Mouse (Mus musculus): Measurements from ENCODE around the gene Rnf6.
A peak's percentile ranks its signal among the peaks of the same experiment; 100 is the strongest.

Rnf6 gene

GRCm38 (mm10) chr5:146220879-146221714 lies at the start of gene Rnf6:
Rnf6 (minus strand) TSS chr5:146221555.
- DNase-seq (ENCODE audit: extremely low read depth, low read depth, low spot score), result peak; percentile 81

- DNase-seq (ENCODE audit: extremely low read depth, low read depth, low spot score), result no peak
Observed at GRCm38 (mm10) chr5:146270593-146270992, 49.2 kb upstream of the Rnf6 start.

- DNase-seq (ENCODE audit: extremely low read depth, low read depth, low spot score), result no peak
Observed at GRCm38 (mm10) chr5:146267776-146268175, 46.4 kb upstream of the Rnf6 start.

GRCm38 (mm10) chr5:146265934-146266591 lies 44.7 kb upstream of the Rnf6 start:
- no peak for DNase-seq (ENCODE audit: extremely low read depth, low read depth, low spot score)

- DNase-seq (ENCODE audit: extremely low read depth, low read depth, low spot score), result no peak
Observed at GRCm38 (mm10) chr5:146260003-146260402, 38.6 kb upstream of the Rnf6 start.

- DNase-seq (ENCODE audit: extremely low read depth, low read depth, low spot score), result no peak
Observed at GRCm38 (mm10) chr5:146253644-146254043, 32.3 kb upstream of the Rnf6 start.

GRCm38 (mm10) chr5:146251663-146252429 lies 30.5 kb upstream of the Rnf6 start:
- DNase-seq (ENCODE audit: extremely low read depth, low read depth, low spot score), result no peak

- DNase-seq (ENCODE audit: extremely low read depth, low read depth, low spot score), result no peak
Observed at GRCm38 (mm10) chr5:146250369-146251075, 29.2 kb upstream of the Rnf6 start.

- DNase-seq (ENCODE audit: extremely low read depth, low read depth, low spot score), result peak; percentile 72
Observed at GRCm38 (mm10) chr5:146248746-146249145, 27.4 kb upstream of the Rnf6 start.

DNA sequence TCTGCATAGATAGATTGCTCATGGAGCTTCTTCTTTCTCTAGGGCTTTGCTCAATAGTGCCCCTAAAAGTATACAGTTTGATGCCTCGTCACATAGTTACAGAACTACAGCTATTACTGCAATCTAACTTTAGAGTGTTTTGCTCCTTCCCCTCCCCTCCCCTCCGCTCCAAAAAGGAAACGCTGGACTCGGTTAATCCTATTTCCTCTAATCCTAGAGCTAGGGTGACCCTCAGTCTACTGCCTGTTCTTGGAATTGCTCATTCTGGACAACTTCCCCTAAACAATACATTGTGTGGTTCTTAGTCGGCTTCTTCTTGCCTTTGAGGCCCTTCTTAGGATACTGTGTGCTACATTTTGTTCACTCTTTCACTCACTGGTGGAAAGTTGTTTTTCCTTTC lies 26.4 kb upstream of the Rnf6 start:
- no peak for DNase-seq (ENCODE audit: extremely low read depth, low read depth, low spot score)

DNA sequence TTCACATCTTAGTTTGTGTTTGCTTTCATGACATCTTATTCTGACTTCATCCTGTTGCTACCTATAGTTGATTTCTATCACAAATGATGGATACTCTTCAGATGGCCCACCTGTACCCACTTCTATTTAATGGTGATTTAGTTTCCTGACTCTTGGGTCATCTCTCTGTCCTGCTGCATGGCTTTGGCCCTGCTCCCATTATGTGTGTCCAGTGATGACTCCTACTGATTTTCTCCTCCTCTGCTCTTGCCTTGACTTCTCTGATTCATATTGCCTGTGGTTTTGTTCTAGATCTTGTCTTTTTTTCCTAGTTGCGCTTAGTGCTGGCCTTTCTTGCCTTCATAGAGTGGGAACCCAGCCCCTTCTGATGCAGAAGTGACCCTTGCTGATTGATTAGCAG lies 25.0 kb upstream of the Rnf6 start:
- DNase-seq (ENCODE audit: extremely low read depth, low read depth, low spot score), result no peak

DNA sequence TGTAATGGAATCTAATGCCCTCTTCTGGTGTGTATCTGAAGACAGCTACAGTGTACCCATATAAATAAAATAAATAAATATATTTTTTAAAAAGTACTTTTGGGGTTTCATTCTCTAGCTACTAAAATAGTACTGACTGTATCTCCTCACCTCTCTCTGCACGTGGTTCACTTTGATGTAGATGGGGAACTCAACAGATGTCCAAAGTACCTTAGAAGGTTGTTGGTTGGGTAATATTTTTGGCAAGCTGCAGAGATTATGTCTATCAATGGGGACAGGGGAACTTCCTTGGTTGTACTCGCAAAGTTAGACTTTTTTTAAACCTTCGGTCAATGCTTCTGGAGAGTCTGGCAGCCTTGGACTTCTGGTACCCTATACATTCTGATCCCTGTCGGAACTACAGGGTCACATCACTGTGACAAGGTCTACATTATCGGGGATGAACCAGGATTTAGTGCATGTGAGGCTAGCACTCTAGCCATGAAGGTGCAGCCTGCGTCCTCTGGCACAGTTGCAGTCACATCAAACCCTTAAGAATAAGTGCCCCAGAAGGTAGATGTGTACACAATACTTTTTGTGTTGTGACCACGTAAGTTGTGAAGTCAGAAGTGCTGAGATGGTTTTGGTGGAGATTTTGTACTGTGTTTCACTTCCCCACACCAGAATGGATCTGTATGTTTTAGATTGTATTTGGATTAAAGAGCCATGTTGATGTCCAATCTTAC lies 24.5 kb upstream of the Rnf6 start:
- no peak for DNase-seq (ENCODE audit: extremely low read depth, low read depth, low spot score)

GRCm38 (mm10) chr5:146245193-146245592 lies 23.8 kb upstream of the Rnf6 start:
- no peak for DNase-seq (ENCODE audit: extremely low read depth, low read depth, low spot score)

- DNase-seq (ENCODE audit: extremely low read depth, low read depth, low spot score), result no peak
Observed at GRCm38 (mm10) chr5:146241202-146241601, 19.8 kb upstream of the Rnf6 start.

DNA sequence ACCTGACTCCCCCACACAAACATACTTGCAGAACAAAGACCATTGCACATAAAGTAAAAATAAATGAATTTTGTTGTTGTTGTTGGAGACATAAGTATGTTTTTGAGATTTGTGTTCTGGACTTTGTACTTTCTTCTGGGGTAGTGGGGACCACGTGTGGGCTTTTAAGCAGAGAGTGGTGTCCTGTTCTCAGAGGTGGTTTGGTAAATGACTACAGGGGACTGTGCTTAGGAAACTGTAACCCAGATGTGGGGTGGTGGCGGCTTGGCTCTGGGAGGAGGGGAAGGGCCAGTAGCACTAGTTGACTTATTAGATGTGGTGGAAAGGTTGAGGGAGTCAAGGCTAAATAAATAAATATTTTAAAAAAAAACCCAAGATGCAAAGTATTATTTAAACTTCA lies 19.4 kb upstream of the Rnf6 start:
- DNase-seq (ENCODE audit: extremely low read depth, low read depth, low spot score), result no peak

DNA sequence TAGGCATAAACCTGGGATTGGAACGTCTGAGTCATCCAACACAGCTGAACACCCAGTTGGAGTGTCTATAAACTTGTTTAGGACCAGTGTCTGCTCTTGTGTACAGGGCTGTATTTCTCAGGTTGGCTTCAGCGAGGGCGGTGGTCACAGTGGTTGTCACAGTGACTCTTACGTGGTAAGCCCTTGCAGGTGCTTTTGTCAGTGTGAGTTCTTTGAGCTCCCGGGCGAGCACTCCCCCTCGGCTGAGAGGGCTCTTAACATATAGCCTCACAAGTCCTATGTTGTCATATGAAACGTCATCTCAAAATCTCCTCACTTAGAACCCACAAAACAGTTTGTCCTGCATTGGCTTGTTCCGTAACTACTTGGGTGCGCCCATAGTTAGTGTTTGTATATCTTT lies 16.9 kb upstream of the Rnf6 start:
- no peak for DNase-seq (ENCODE audit: extremely low read depth, low read depth, low spot score)

GRCm38 (mm10) chr5:146234336-146234735 lies 13.0 kb upstream of the Rnf6 start:
- DNase-seq (ENCODE audit: extremely low read depth, low read depth, low spot score), result no peak

GRCm38 (mm10) chr5:146232816-146233215 lies 11.5 kb upstream of the Rnf6 start:
- no peak for DNase-seq (ENCODE audit: extremely low read depth, low read depth, low spot score)

GRCm38 (mm10) chr5:146232056-146232675 lies 10.8 kb upstream of the Rnf6 start:
- no peak for DNase-seq (ENCODE audit: extremely low read depth, low read depth, low spot score)

- no peak for DNase-seq (ENCODE audit: extremely low read depth, low read depth, low spot score)
Observed at GRCm38 (mm10) chr5:146231655-146231996, 10.3 kb upstream of the Rnf6 start.

Data from fat pad, adult 2 months (tissue).